Mouse (Mus musculus) gastrocnemius, postnatal 25 days (tissue): ENCODE measurements at regions not wholly inside any gene's neighbourhood (a gene's known extent, or its start where the extent isn't known, plus 50 kb on each side); places are given as distances from the start of the nearest gene placed in this dataset.

ENCODE experiments used
- DNase-seq: peaks from one replicate; pipeline ENCODE4 v3.0.0; 2022

DNA sequence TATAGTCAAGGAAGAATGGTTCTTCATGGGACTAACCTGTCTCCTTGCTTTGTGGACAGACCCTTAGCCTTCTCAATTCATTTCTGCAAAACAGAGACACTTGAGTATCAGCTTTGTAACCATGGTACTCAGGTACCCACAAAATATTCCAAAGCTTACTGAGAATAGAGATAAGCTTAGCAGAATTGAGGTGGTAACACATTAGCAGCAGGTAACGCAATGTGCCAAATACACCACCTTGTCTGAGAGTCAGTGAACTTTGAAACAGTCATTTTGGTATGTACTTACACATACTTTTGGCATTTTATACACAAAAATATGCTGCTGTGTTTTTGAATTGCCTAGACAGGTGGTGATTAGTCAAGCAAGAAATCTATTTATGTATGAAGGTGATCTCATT is 69.8 kb upstream of the Slc6a14 start:
- DNase-seq: no peak

DNA sequence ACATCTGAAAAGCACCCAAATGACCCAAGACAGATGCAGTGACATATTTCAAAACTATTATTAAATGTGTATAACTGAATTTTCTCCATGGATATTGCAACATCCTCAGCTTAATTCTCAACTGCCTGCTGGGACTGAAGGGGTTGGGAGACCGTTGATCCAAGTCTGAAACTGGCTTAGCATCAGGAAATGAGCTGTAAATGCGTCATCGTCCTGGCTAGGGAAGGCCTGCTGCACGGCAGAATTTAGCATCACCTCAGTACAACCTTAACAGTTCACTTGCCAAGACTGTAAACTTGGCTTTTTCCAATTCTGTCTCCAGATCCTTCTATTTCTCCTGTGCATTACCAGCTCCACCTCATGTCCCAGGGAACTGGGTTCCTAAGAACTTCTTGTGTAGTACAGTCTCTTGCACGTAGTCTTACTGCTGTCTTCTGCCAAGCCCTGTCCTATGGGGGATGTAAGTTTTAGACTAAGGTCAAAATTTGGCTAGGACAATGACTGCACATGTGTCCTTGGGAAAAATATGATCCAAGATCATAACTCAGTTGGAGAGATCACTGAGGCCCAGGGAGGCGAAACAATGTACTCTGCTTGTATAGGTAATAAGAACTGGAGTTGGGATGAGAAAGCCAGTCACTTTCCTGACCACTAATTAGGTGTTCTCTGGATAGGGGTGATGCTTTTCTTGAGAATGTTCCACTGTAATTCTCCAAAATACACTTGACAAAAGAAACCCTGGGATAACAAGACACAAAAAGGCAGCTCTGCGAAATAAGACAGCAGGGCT is 63.0 kb upstream of the Slc6a14 start:
- DNase-seq: peak; percentile 46
